Mouse (Mus musculus) limb, embryonic 14.5 days (tissue): Measurements from ENCODE around the gene Tmem229a. TPM values are rescaled to one million over a fixed set of nuclear protein-coding genes. Genes with fewer than 3 reads are reported as not detected.

Experiments
- ATAC-seq: fragments of 200-750 bp; cut with Nextera tagmentation; 2 replicates; pipeline ENCODE4 v1.8.0; 2017; ENCODE audit warnings: low read depth, moderate number of reproducible peaks, moderate TSS enrichment; ENCODE audit not compliant: low FRiP score
- DNase-seq: peaks from one replicate; pipeline ENCODE4 v3.0.0-alpha.2; 2015; ENCODE audit warnings: low spot score
- H3K27ac ChIP-seq: fragments of 300-500 bp; sonication (generic); replicated peaks from 2 replicates; pipeline ENCODE4 v1.5.1; 2014; ENCODE audit warnings: low read depth, mild to moderate bottlenecking, low read length, moderate library complexity, mixed read lengths
- H3K27me3 ChIP-seq: fragments of 300-500 bp; sonication (generic); 2 replicates; pipeline ENCODE4 v1.6.1; 2014; ENCODE audit warnings: low read length, mixed read lengths; ENCODE audit not compliant: control insufficient read depth, insufficient read depth
- H3K36me3 ChIP-seq: fragments of 300-500 bp; sonication (generic); 2 replicates; pipeline ENCODE4 v1.6.1; 2014; ENCODE audit warnings: mild to moderate bottlenecking, low read length, moderate library complexity, mixed read lengths; ENCODE audit not compliant: control insufficient read depth, insufficient read depth
- H3K4me1 ChIP-seq: fragments of 300-500 bp; sonication (generic); 2 replicates; pipeline ENCODE4 v1.6.1; 2014; ENCODE audit warnings: antibody characterized with exemption, low read length, mixed read lengths; ENCODE audit not compliant: control insufficient read depth, insufficient read depth
- H3K4me2 ChIP-seq: fragments of 300-500 bp; sonication (generic); replicated peaks from 2 replicates; pipeline ENCODE4 v1.6.1; 2014; ENCODE audit warnings: low read depth, mild to moderate bottlenecking, low read length, moderate library complexity; ENCODE audit not compliant: severe bottlenecking
- H3K4me3 ChIP-seq: fragments of 300-500 bp; sonication (generic); replicated peaks from 2 replicates; pipeline ENCODE4 v1.5.1; 2014; ENCODE audit warnings: low read length
- H3K9ac ChIP-seq: fragments of 300-500 bp; sonication (generic); 2 replicates; pipeline ENCODE4 v1.6.1; 2014; ENCODE audit warnings: mild to moderate bottlenecking, low read depth, low read length, moderate library complexity; ENCODE audit not compliant: severe bottlenecking
- H3K9me3 ChIP-seq: fragments of 300-500 bp; sonication (generic); 2 replicates; pipeline ENCODE4 v1.6.1; 2016; ENCODE audit warnings: low read length; ENCODE audit not compliant: control insufficient read depth
- POLR2A ChIP-seq: fragments of 200-500 bp; IDR thresholded peaks from 2 replicates; pipeline ENCODE4 v1.8.0; 2012; ENCODE audit warnings: inconsistent platforms, mild to moderate bottlenecking, moderate library complexity, borderline replicate concordance; ENCODE audit not compliant: insufficient read depth, insufficient read length; ENCODE audit errors: extremely low read depth
- WGBS: fragments of 180-500 bp; shearing (Covaris S2); extraction: QIAGEN DNeasy Blood & Tissue Kit; methylation state at CpG from one replicate; pipeline ENCODE4 v1.1.7; 2014; 5-methylcytosine and 5-hydroxymethylcytosine counted together
- polyA plus RNA-seq, 2 experiments: library from polyadenylated mRNA; depleted of rRNA in 1 of 2; stranded (reverse) in 1 of 2; unstranded in 1 of 2; fragments of >200 nt; fragmentation: Nextera tagmentation in 1 of 2; extraction: Ambion mirVana in 1 of 2; gene quantifications; 2 replicates each; pipeline versions ENCODE4 v1.2.1 to v1.2.3; 2012 to 2014

The Tmem229a gene
- polyA plus RNA-seq (2012; rRNA removed) = 0.62 and 0.82 TPM in 2 replicates
- polyA plus RNA-seq (2014; fragmentation: Nextera tagmentation; extraction: Ambion mirVana) = 0.75 and 0.87 TPM in 2 replicates

- peak; percentile 73 for ATAC-seq
Observed at GRCm38 (mm10) chr6:24955946-24956585, at the start of gene Tmem229a. Tmem229a (minus strand) TSS chr6:24956297.

GRCm38 (mm10) chr6:24993754-24994153 lies 37.7 kb upstream of the Tmem229a start:
- 57% methylated on average over 2 of the region's 2 CpGs for WGBS
- H3K27me3 ChIP-seq = no peaks in the 10 kb centered on the region
- no peak for DNase-seq
- no peak overlapping the region for H3K4me3 ChIP-seq
- H3K4me2 ChIP-seq = no peak overlapping the region
- no peak for TF ChIP-seq POLR2A
- ATAC-seq = no peak
- no peaks in the 10 kb centered on the region for H3K9me3 ChIP-seq
- no peak overlapping the region for H3K27ac ChIP-seq
- H3K4me1 ChIP-seq = no peaks in the 10 kb centered on the region
- H3K9ac ChIP-seq = no peak overlapping the region
- H3K36me3 ChIP-seq = no peaks in the 10 kb centered on the region

More at GRCm38 (mm10) chr6:24955946-24956585, at the start of gene Tmem229a:
- H3K27ac ChIP-seq = no peak within 1 kb of the TSS
- no peaks in the 10 kb centered on the region for H3K36me3 ChIP-seq
- H3K9ac ChIP-seq = peak within 1 kb of the TSS; percentile 59
- TF ChIP-seq POLR2A = 0 out of 2 replicates have a peak, but pooled peaks have one; percentile 20
- H3K4me3 ChIP-seq = peak within 1 kb of the TSS; percentile 56
- peaks cover 15% of the 10 kb centered on the region for H3K27me3 ChIP-seq
- DNase-seq = peak; percentile 34
- H3K4me1 ChIP-seq = no peaks in the 10 kb centered on the region; the same call in 1 of the 2 replicates
- H3K4me2 ChIP-seq = peak within 1 kb of the TSS; percentile 98
- no peaks in the 10 kb centered on the region for H3K9me3 ChIP-seq
- under 1% methylated on average over 24 of the region's 46 CpGs for WGBS

GRCm38 (mm10) chr6:24989836-24990235 lies 33.7 kb upstream of the Tmem229a start:
- no peak for DNase-seq
- H3K4me1 ChIP-seq = no peaks in the 10 kb centered on the region
- no peak overlapping the region for H3K27ac ChIP-seq
- no peak overlapping the region for H3K9ac ChIP-seq
- no peaks in the 10 kb centered on the region for H3K36me3 ChIP-seq
- H3K27me3 ChIP-seq = no peaks in the 10 kb centered on the region
- no peak overlapping the region for H3K4me2 ChIP-seq
- H3K9me3 ChIP-seq = no peaks in the 10 kb centered on the region
- no peak for TF ChIP-seq POLR2A
- ATAC-seq = no peak
- no peak overlapping the region for H3K4me3 ChIP-seq

- WGBS = 71% methylated on average over 2 of the region's 2 CpGs
- Histone ChIP-seq H3K4me1 (no peaks in the 10 kb centered on the region), H3K4me3 (no peak overlapping the region), H3K27me3 (no peaks in the 10 kb centered on the region), H3K4me2 (no peak overlapping the region), H3K27ac (no peak overlapping the region), H3K36me3 (no peaks in the 10 kb centered on the region), H3K9ac (no peak overlapping the region), H3K9me3 (no peaks in the 10 kb centered on the region)
- TF ChIP-seq POLR2A = no peak
- no peak for ATAC-seq
- DNase-seq = no peak
Observed at GRCm38 (mm10) chr6:24976176-24976575, 20.1 kb upstream of the Tmem229a start.

- Histone ChIP-seq H3K9ac (no peak overlapping the region), H3K4me1 (no peaks in the 10 kb centered on the region), H3K36me3 (no peaks in the 10 kb centered on the region), H3K9me3 (no peaks in the 10 kb centered on the region), H3K4me3 (no peak overlapping the region), H3K27me3 (no peaks in the 10 kb centered on the region), H3K27ac (no peak overlapping the region), H3K4me2 (no peak overlapping the region)
- DNase-seq = no peak
- TF ChIP-seq POLR2A = no peak
- no peak for ATAC-seq
- WGBS = 55% methylated on average over 3 of the region's 3 CpGs
Observed at GRCm38 (mm10) chr6:24968471-24969223, 12.6 kb upstream of the Tmem229a start.
